Mouse (Mus musculus) kidney, embryonic 15.5 days (tissue): ENCODE data around the gene Pts. TPM values are rescaled to one million over a fixed set of nuclear protein-coding genes. Genes with fewer than 3 reads are reported as not detected.

Experiments used
- ATAC-seq: fragments of 200-750 bp; cut with Nextera tagmentation; replicated peaks from 2 replicates; pipeline ENCODE4 v1.8.0; 2017; ENCODE audit warnings: moderate TSS enrichment; ENCODE audit not compliant: low FRiP score
- H3K27ac ChIP-seq: fragments of 300-500 bp; sonication (generic); 2 replicates; pipeline ENCODE4 v1.5.1; 2015; ENCODE audit warnings: mild to moderate bottlenecking, inconsistent platforms
- H3K27me3 ChIP-seq: fragments of 300-500 bp; sonication (generic); 2 replicates; pipeline ENCODE4 v1.6.1; 2015; ENCODE audit warnings: inconsistent platforms
- H3K36me3 ChIP-seq: fragments of 300-500 bp; sonication (generic); 2 replicates; pipeline ENCODE4 v1.6.1; 2015; ENCODE audit warnings: inconsistent platforms
- H3K4me1 ChIP-seq: fragments of 300-500 bp; sonication (generic); 2 replicates; pipeline ENCODE4 v1.6.1; 2015; ENCODE audit warnings: inconsistent platforms
- H3K4me2 ChIP-seq: fragments of 300-500 bp; sonication (generic); 2 replicates; pipeline ENCODE4 v1.6.1; 2015; ENCODE audit warnings: moderate library complexity, mild to moderate bottlenecking, inconsistent platforms
- H3K4me3 ChIP-seq: fragments of 300-500 bp; sonication (generic); replicated peaks from 2 replicates; pipeline ENCODE4 v1.5.1; 2015; ENCODE audit warnings: mild to moderate bottlenecking, inconsistent platforms
- H3K9ac ChIP-seq: fragments of 300-500 bp; sonication (generic); 2 replicates; pipeline ENCODE4 v1.6.1; 2015; ENCODE audit warnings: mild to moderate bottlenecking, inconsistent platforms
- H3K9me3 ChIP-seq: fragments of 300-500 bp; sonication (generic); replicated peaks from 2 replicates; pipeline ENCODE4 v1.6.1; 2016; ENCODE audit warnings: inconsistent platforms
- WGBS: fragments of 180-500 bp; shearing (Covaris S2); methylation state at CpG from one replicate; pipeline ENCODE4 v1.1.7; 2015; ENCODE audit warnings: mixed read lengths; 5-methylcytosine and 5-hydroxymethylcytosine counted together
- polyA plus RNA-seq: library from polyadenylated mRNA; unstranded; fragments of >200 nt; fragmentation: Nextera tagmentation; extraction: Ambion mirVana; gene quantifications from 2 replicates; pipeline ENCODE4 v1.2.1, GENCODE M21; 2015

Gene Pts
- polyA plus RNA-seq, 1 experiment from 2014 or later: 88.2 TPM

- H3K4me3 ChIP-seq: no peak overlapping the region
- no peak for ATAC-seq
- H3K9ac ChIP-seq: no peak overlapping the region
- WGBS: 87% methylated on average over 5 of the region's 5 CpGs
- H3K4me2 ChIP-seq: no peak overlapping the region
- H3K4me1 ChIP-seq: peaks cover 12% of the 10 kb centered on the region
- H3K27me3 ChIP-seq: no peaks in the 10 kb centered on the region
- H3K36me3 ChIP-seq: peaks cover 19% of the 10 kb centered on the region; the same call in 1 of the 2 replicates
- H3K9me3 ChIP-seq: no peaks in the 10 kb centered on the region
- no peak overlapping the region for H3K27ac ChIP-seq
Measured at GRCm38 (mm10) chr9:50524936-50525335, 3.6 kb downstream of the Pts start.

- WGBS: 75% methylated on average over 5 of the region's 5 CpGs
- peaks cover 19% of the 10 kb centered on the region; the same call in 1 of the 2 replicates for H3K36me3 ChIP-seq
- peaks cover 6% of the 10 kb centered on the region for H3K4me1 ChIP-seq
- no peaks in the 10 kb centered on the region for H3K27me3 ChIP-seq
- no peak overlapping the region for H3K4me2 ChIP-seq
- H3K27ac ChIP-seq: no peak overlapping the region
- ATAC-seq: no peak
- no peak overlapping the region for H3K4me3 ChIP-seq
- no peak overlapping the region for H3K9ac ChIP-seq
- no peaks in the 10 kb centered on the region for H3K9me3 ChIP-seq
Measured at GRCm38 (mm10) chr9:50522574-50522973, 6.0 kb downstream of the Pts start.

- 64% methylated on average over 2 of the region's 2 CpGs for WGBS
- peaks cover 19% of the 10 kb centered on the region; the same call in 1 of the 2 replicates for H3K36me3 ChIP-seq
- ATAC-seq: no peak
- H3K4me1 ChIP-seq: peaks cover under 1% of the 10 kb centered on the region; the same call in 1 of the 2 replicates
- no peak overlapping the region for H3K9ac ChIP-seq
- H3K27ac ChIP-seq: no peak overlapping the region
- H3K4me2 ChIP-seq: no peak overlapping the region
- no peaks in the 10 kb centered on the region for H3K27me3 ChIP-seq
- no peaks in the 10 kb centered on the region for H3K9me3 ChIP-seq
- no peak overlapping the region for H3K4me3 ChIP-seq
Measured at GRCm38 (mm10) chr9:50521562-50521961, 7.0 kb downstream of the Pts start.

GRCm38 (mm10) chr9:50520748-50521147 lies 7.8 kb downstream of the Pts start:
- Histone ChIP-seq H3K4me3 (no peak overlapping the region), H3K27me3 (no peaks in the 10 kb centered on the region), H3K4me1 (no peaks in the 10 kb centered on the region), H3K27ac (no peak overlapping the region), H3K4me2 (no peak overlapping the region), H3K9ac (no peak overlapping the region), H3K36me3 (peaks cover 19% of the 10 kb centered on the region; the same call in 1 of the 2 replicates), H3K9me3 (no peaks in the 10 kb centered on the region)
- WGBS: 86% methylated on average over 6 of the region's 6 CpGs
- ATAC-seq: no peak

GRCm38 (mm10) chr9:50518781-50519180 lies 9.7 kb downstream of the Pts start:
- H3K4me2 ChIP-seq: no peak overlapping the region
- H3K9me3 ChIP-seq: no peaks in the 10 kb centered on the region
- no peak overlapping the region for H3K9ac ChIP-seq
- H3K27ac ChIP-seq: no peak overlapping the region
- no peaks in the 10 kb centered on the region for H3K4me1 ChIP-seq
- WGBS: 22% methylated on average over 2 of the region's 2 CpGs
- H3K4me3 ChIP-seq: no peak overlapping the region
- no peaks in the 10 kb centered on the region for H3K27me3 ChIP-seq
- no peak for ATAC-seq
- peaks cover 9% of the 10 kb centered on the region; the same call in 1 of the 2 replicates for H3K36me3 ChIP-seq

GRCm38 (mm10) chr9:50515462-50515861 lies 13.1 kb downstream of the Pts start:
- no peaks in the 10 kb centered on the region for H3K4me1 ChIP-seq
- H3K4me2 ChIP-seq: no peak overlapping the region
- H3K27ac ChIP-seq: 0 out of 2 replicates have a peak overlapping the region, but pooled peaks have one; percentile 13
- ATAC-seq: peak; percentile 40; the same call in 1 of the 2 replicates
- H3K27me3 ChIP-seq: no peaks in the 10 kb centered on the region
- no peaks in the 10 kb centered on the region for H3K9me3 ChIP-seq
- WGBS: 79% methylated on average over 5 of the region's 5 CpGs
- no peak overlapping the region for H3K4me3 ChIP-seq
- H3K36me3 ChIP-seq: no peaks in the 10 kb centered on the region
- H3K9ac ChIP-seq: no peak overlapping the region

- Histone ChIP-seq H3K36me3 (no peaks in the 10 kb centered on the region), H3K4me2 (no peak overlapping the region), H3K27me3 (no peaks in the 10 kb centered on the region), H3K4me3 (no peak overlapping the region), H3K9ac (no peak overlapping the region), H3K27ac (no peak overlapping the region), H3K9me3 (no peaks in the 10 kb centered on the region), H3K4me1 (peaks cover 10% of the 10 kb centered on the region)
- WGBS: 65% methylated on average over 7 of the region's 7 CpGs
- no peak for ATAC-seq
Measured at GRCm38 (mm10) chr9:50507570-50507969, 21.0 kb downstream of the Pts start.

GRCm38 (mm10) chr9:50505405-50505804 lies 23.1 kb downstream of the Pts start:
- no peaks in the 10 kb centered on the region for H3K9me3 ChIP-seq
- ATAC-seq: no peak
- no peaks in the 10 kb centered on the region for H3K27me3 ChIP-seq
- 45% methylated on average over 6 of the region's 6 CpGs for WGBS
- no peak overlapping the region for H3K9ac ChIP-seq
- H3K36me3 ChIP-seq: no peaks in the 10 kb centered on the region
- peak overlapping the region; percentile 54 for H3K27ac ChIP-seq
- no peak overlapping the region for H3K4me3 ChIP-seq
- H3K4me2 ChIP-seq: no peak overlapping the region
- peaks cover 10% of the 10 kb centered on the region for H3K4me1 ChIP-seq

- ATAC-seq: no peak
Measured at GRCm38 (mm10) chr9:50502949-50503348, 25.6 kb downstream of the Pts start.

GRCm38 (mm10) chr9:50500974-50501501 lies 27.5 kb downstream of the Pts start:
- H3K27me3 ChIP-seq: no peaks in the 10 kb centered on the region
- peak; percentile 77 for ATAC-seq
- no peaks in the 10 kb centered on the region for H3K9me3 ChIP-seq
- H3K4me2 ChIP-seq: peak overlapping the region; percentile 53
- H3K27ac ChIP-seq: peak overlapping the region; percentile 37; the same call in 1 of the 2 replicates
- no peak overlapping the region for H3K9ac ChIP-seq
- WGBS: 26% methylated on average over 14 of the region's 14 CpGs
- peaks cover 21% of the 10 kb centered on the region for H3K4me1 ChIP-seq
- no peaks in the 10 kb centered on the region for H3K36me3 ChIP-seq
- H3K4me3 ChIP-seq: peak overlapping the region; percentile 31

More at GRCm38 (mm10) chr9:50502949-50503348, 25.6 kb downstream of the Pts start:
- 80% methylated on average over 3 of the region's 3 CpGs for WGBS
- no peak overlapping the region for H3K9ac ChIP-seq
- H3K27me3 ChIP-seq: no peaks in the 10 kb centered on the region
- no peak overlapping the region for H3K4me2 ChIP-seq
- H3K27ac ChIP-seq: no peak overlapping the region
- no peaks in the 10 kb centered on the region for H3K36me3 ChIP-seq
- peaks cover 10% of the 10 kb centered on the region for H3K4me1 ChIP-seq
- H3K4me3 ChIP-seq: no peak overlapping the region
- no peaks in the 10 kb centered on the region for H3K9me3 ChIP-seq

GRCm38 (mm10) chr9:50500467-50500973 lies 28.0 kb downstream of the Pts start:
- peak overlapping the region; percentile 31 for H3K4me3 ChIP-seq
- H3K4me1 ChIP-seq: peaks cover 20% of the 10 kb centered on the region
- no peaks in the 10 kb centered on the region for H3K27me3 ChIP-seq
- no peaks in the 10 kb centered on the region for H3K36me3 ChIP-seq
- ATAC-seq: no peak
- no peak overlapping the region for H3K9ac ChIP-seq
- peak overlapping the region; percentile 53 for H3K4me2 ChIP-seq
- H3K27ac ChIP-seq: no peak overlapping the region
- H3K9me3 ChIP-seq: no peaks in the 10 kb centered on the region
- WGBS: 70% methylated on average over 15 of the region's 15 CpGs

GRCm38 (mm10) chr9:50499781-50500180 lies 28.7 kb downstream of the Pts start:
- 83% methylated on average over 3 of the region's 3 CpGs for WGBS
- H3K4me2 ChIP-seq: no peak overlapping the region

More at GRCm38 (mm10) chr9:50499781-50500180, 28.7 kb downstream of the Pts start:
- Histone ChIP-seq H3K27ac (no peak overlapping the region), H3K27me3 (no peaks in the 10 kb centered on the region), H3K4me3 (no peak overlapping the region), H3K4me1 (peaks cover 17% of the 10 kb centered on the region), H3K9ac (no peak overlapping the region), H3K9me3 (no peaks in the 10 kb centered on the region), H3K36me3 (no peaks in the 10 kb centered on the region)
- ATAC-seq: no peak
